Mouse (Mus musculus): Measurements from ENCODE around the gene Crlf3.

DNA sequence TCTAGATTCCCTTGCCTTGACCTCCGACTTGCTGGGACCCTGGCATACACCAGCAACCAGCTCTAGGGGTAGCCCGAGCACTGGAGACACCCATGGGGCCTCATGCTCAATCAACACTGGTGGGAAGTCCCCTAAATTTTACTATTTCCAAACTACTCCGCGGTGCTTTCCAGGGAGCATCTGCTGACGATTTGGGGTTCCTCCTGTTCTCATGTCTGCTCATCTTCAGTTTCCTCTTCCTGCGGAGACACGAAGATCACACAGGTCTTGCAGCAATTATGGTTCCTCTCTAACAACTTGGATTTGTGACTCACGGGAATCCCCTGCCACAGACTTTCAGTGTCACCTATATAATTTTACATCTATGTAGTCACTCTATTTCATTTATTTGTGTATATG lies 37.4 kb downstream of the Crlf3 start:
- no peak for TF ChIP-seq CTCF (conservative IDR thresholded peaks at IDR 0.05; ENCODE audit: insufficient read depth, insufficient read length, low read depth, low read length)
- TF ChIP-seq POLR2A (IDR thresholded peaks at IDR 0.05; ENCODE audit: low read depth, low read length) = no peak

Measured in kidney, adult 2 months (tissue).